Mouse (Mus musculus): ENCODE data around the gene Cbarp. TPM values are rescaled to one million over a fixed set of nuclear protein-coding genes. Genes with fewer than 3 reads are reported as not detected.

Cbarp gene
- polyA plus RNA-seq, 1 experiment: 3.8 TPM

- Histone ChIP-seq H3K4me1 (ENCODE audit: control insufficient read depth, insufficient read depth, low read length) (peaks cover 36% of the 10 kb centered on the region), H3K36me3 (ENCODE audit: control insufficient read depth, insufficient read depth, low read length) (no peaks in the 10 kb centered on the region), H3K27ac (ENCODE audit: control insufficient read depth, insufficient read depth, low read depth, low read length) (no peak overlapping the region), H3K4me3 (ENCODE audit: control insufficient read depth, low read depth, low read length) (peak overlapping the region; percentile 43), H3K27me3 (ENCODE audit: control insufficient read depth, insufficient read depth, low read length) (no peaks in the 10 kb centered on the region)
- TF ChIP-seq POLR2A (IDR thresholded peaks at IDR 0.05; ENCODE audit: control insufficient read depth, low read depth, low read length): no peak
- TF ChIP-seq CTCF (IDR thresholded peaks at IDR 0.05; ENCODE audit: control insufficient read depth, insufficient read depth, insufficient replicate concordance, low read depth, low read length): no peak
These were observed 3.5 kb downstream of the Cbarp start for GRCm38 (mm10) chr10:80136952-80137625.

GRCm38 (mm10) chr10:80136179-80136951 lies 4.3 kb downstream of the Cbarp start:
- Histone ChIP-seq H3K4me3 (ENCODE audit: control insufficient read depth, low read depth, low read length) (peak overlapping the region; percentile 43), H3K4me1 (ENCODE audit: control insufficient read depth, insufficient read depth, low read length) (peaks cover 32% of the 10 kb centered on the region), H3K36me3 (ENCODE audit: control insufficient read depth, insufficient read depth, low read length) (no peaks in the 10 kb centered on the region), H3K27ac (ENCODE audit: control insufficient read depth, insufficient read depth, low read depth, low read length) (no peak overlapping the region), H3K27me3 (ENCODE audit: control insufficient read depth, insufficient read depth, low read length) (no peaks in the 10 kb centered on the region)
- TF ChIP-seq CTCF (IDR thresholded peaks at IDR 0.05; ENCODE audit: control insufficient read depth, insufficient read depth, insufficient replicate concordance, low read depth, low read length) (no peak), POLR2A (IDR thresholded peaks at IDR 0.05; ENCODE audit: control insufficient read depth, low read depth, low read length) (no peak)

GRCm38 (mm10) chr10:80135641-80136040 lies 5.0 kb downstream of the Cbarp start:
- TF ChIP-seq POLR2A (IDR thresholded peaks at IDR 0.05; ENCODE audit: control insufficient read depth, low read depth, low read length) (no peak), CTCF (IDR thresholded peaks at IDR 0.05; ENCODE audit: control insufficient read depth, insufficient read depth, insufficient replicate concordance, low read depth, low read length) (no peak)
- peaks cover 25% of the 10 kb centered on the region for H3K4me1 ChIP-seq (ENCODE audit: control insufficient read depth, insufficient read depth, low read length)
- H3K27ac ChIP-seq (ENCODE audit: control insufficient read depth, insufficient read depth, low read depth, low read length): no peak overlapping the region
- H3K4me3 ChIP-seq (ENCODE audit: control insufficient read depth, low read depth, low read length): no peak overlapping the region
- no peaks in the 10 kb centered on the region for H3K36me3 ChIP-seq (ENCODE audit: control insufficient read depth, insufficient read depth, low read length)
- H3K27me3 ChIP-seq (ENCODE audit: control insufficient read depth, insufficient read depth, low read length): no peaks in the 10 kb centered on the region

- Histone ChIP-seq H3K27me3 (ENCODE audit: control insufficient read depth, insufficient read depth, low read length) (no peaks in the 10 kb centered on the region), H3K4me3 (ENCODE audit: control insufficient read depth, low read depth, low read length) (no peak overlapping the region)
These were observed 5.5 kb downstream of the Cbarp start for GRCm38 (mm10) chr10:80135161-80135560.

GRCm38 (mm10) chr10:80134421-80134820 lies 6.2 kb downstream of the Cbarp start:
- H3K36me3 ChIP-seq (ENCODE audit: control insufficient read depth, insufficient read depth, low read length): no peaks in the 10 kb centered on the region

More at GRCm38 (mm10) chr10:80135161-80135560, 5.5 kb downstream of the Cbarp start:
- H3K27ac ChIP-seq (ENCODE audit: control insufficient read depth, insufficient read depth, low read depth, low read length): no peak overlapping the region
- no peaks in the 10 kb centered on the region for H3K36me3 ChIP-seq (ENCODE audit: control insufficient read depth, insufficient read depth, low read length)
- peaks cover 25% of the 10 kb centered on the region for H3K4me1 ChIP-seq (ENCODE audit: control insufficient read depth, insufficient read depth, low read length)
- TF ChIP-seq POLR2A (IDR thresholded peaks at IDR 0.05; ENCODE audit: control insufficient read depth, low read depth, low read length) (no peak), CTCF (IDR thresholded peaks at IDR 0.05; ENCODE audit: control insufficient read depth, insufficient read depth, insufficient replicate concordance, low read depth, low read length) (no peak)

GRCm38 (mm10) chr10:80133226-80133849 lies 7.3 kb downstream of the Cbarp start:
- Histone ChIP-seq H3K4me3 (ENCODE audit: control insufficient read depth, low read depth, low read length) (no peak overlapping the region), H3K27ac (ENCODE audit: control insufficient read depth, insufficient read depth, low read depth, low read length) (no peak overlapping the region), H3K36me3 (ENCODE audit: control insufficient read depth, insufficient read depth, low read length) (no peaks in the 10 kb centered on the region), H3K4me1 (ENCODE audit: control insufficient read depth, insufficient read depth, low read length) (peaks cover 16% of the 10 kb centered on the region), H3K27me3 (ENCODE audit: control insufficient read depth, insufficient read depth, low read length) (no peaks in the 10 kb centered on the region)
- TF ChIP-seq POLR2A (IDR thresholded peaks at IDR 0.05; ENCODE audit: control insufficient read depth, low read depth, low read length) (no peak), CTCF (IDR thresholded peaks at IDR 0.05; ENCODE audit: control insufficient read depth, insufficient read depth, insufficient replicate concordance, low read depth, low read length) (no peak)

More at GRCm38 (mm10) chr10:80134421-80134820, 6.2 kb downstream of the Cbarp start:
- Histone ChIP-seq H3K4me1 (ENCODE audit: control insufficient read depth, insufficient read depth, low read length) (peaks cover 25% of the 10 kb centered on the region), H3K4me3 (ENCODE audit: control insufficient read depth, low read depth, low read length) (no peak overlapping the region), H3K27ac (ENCODE audit: control insufficient read depth, insufficient read depth, low read depth, low read length) (no peak overlapping the region), H3K27me3 (ENCODE audit: control insufficient read depth, insufficient read depth, low read length) (no peaks in the 10 kb centered on the region)
- no peak for TF ChIP-seq CTCF (IDR thresholded peaks at IDR 0.05; ENCODE audit: control insufficient read depth, insufficient read depth, insufficient replicate concordance, low read depth, low read length)
- no peak for TF ChIP-seq POLR2A (IDR thresholded peaks at IDR 0.05; ENCODE audit: control insufficient read depth, low read depth, low read length)

- no peak for TF ChIP-seq CTCF (IDR thresholded peaks at IDR 0.05; ENCODE audit: control insufficient read depth, insufficient read depth, insufficient replicate concordance, low read depth, low read length)
- TF ChIP-seq POLR2A (IDR thresholded peaks at IDR 0.05; ENCODE audit: control insufficient read depth, low read depth, low read length): no peak
- Histone ChIP-seq H3K27ac (ENCODE audit: control insufficient read depth, insufficient read depth, low read depth, low read length) (no peak overlapping the region), H3K36me3 (ENCODE audit: control insufficient read depth, insufficient read depth, low read length) (no peaks in the 10 kb centered on the region; the same call in 1 of the 2 replicates), H3K27me3 (ENCODE audit: control insufficient read depth, insufficient read depth, low read length) (no peaks in the 10 kb centered on the region), H3K4me3 (ENCODE audit: control insufficient read depth, low read depth, low read length) (peak overlapping the region; percentile 50), H3K4me1 (ENCODE audit: control insufficient read depth, insufficient read depth, low read length) (peaks cover 6% of the 10 kb centered on the region)
These were observed 8.7 kb downstream of the Cbarp start for GRCm38 (mm10) chr10:80131952-80132350.

All from testis, adult 2 months (tissue).